Mouse (Mus musculus) ES-E14 (cell line): ENCODE measurements at regions not wholly inside any gene's neighbourhood (a gene's known extent, or its start where the extent isn't known, plus 50 kb on each side); places are given as distances from the start of the nearest gene placed in this dataset.

Experiments used
- DNase-seq: peaks from one replicate; pipeline ENCODE4 v3.0.0-alpha.2; 2013; ENCODE audit warnings: low read depth, low spot score
- H3K27ac ChIP-seq: 2 replicates; pipeline ENCODE4 v1.5.1; 2012; ENCODE audit warnings: low read depth, mild to moderate bottlenecking, low read length, moderate library complexity, mixed read lengths; ENCODE audit not compliant: poor library complexity, insufficient read depth, severe bottlenecking
- H3K36me3 ChIP-seq: 2 replicates; pipeline ENCODE4 v1.6.1; 2012; ENCODE audit warnings: mild to moderate bottlenecking, low read length, moderate library complexity, mixed read lengths; ENCODE audit not compliant: control insufficient read depth, poor library complexity, insufficient read depth, severe bottlenecking
- H3K4me1 ChIP-seq, 2 experiments: fragments of 150-350 bp in 1 of 2; sonication (generic) in 1 of 2; 2 replicates each; pipeline ENCODE4 v1.6.1; 2012; ENCODE audit warnings: low read length in 2 of 2, mild to moderate bottlenecking in 1 of 2, mixed read lengths in 1 of 2; ENCODE audit not compliant: control insufficient read depth in 2 of 2, insufficient read depth in 2 of 2, poor library complexity in 1 of 2
- H3K4me3 ChIP-seq, 2 experiments: fragments of 150-350 bp in 1 of 2; sonication (generic) in 1 of 2; 2 replicates each; pipeline ENCODE4 v1.5.1; 2012; ENCODE audit warnings: low read length in 2 of 2, low read depth in 1 of 2, mild to moderate bottlenecking in 1 of 2, mixed read lengths in 1 of 2; ENCODE audit not compliant: insufficient read depth in 1 of 2, poor library complexity in 1 of 2, severe bottlenecking in 1 of 2
- H3K9ac ChIP-seq: 2 replicates; pipeline ENCODE4 v1.6.1; 2012; ENCODE audit warnings: low read depth, mild to moderate bottlenecking, low read length, mixed read lengths; ENCODE audit not compliant: poor library complexity, insufficient read depth, severe bottlenecking
- H3K9me3 ChIP-seq: fragments of 150-350 bp; sonication (generic); 2 replicates; pipeline ENCODE4 v1.6.1; 2012; ENCODE audit warnings: low read depth, mild to moderate bottlenecking, low read length; ENCODE audit not compliant: control insufficient read depth, insufficient read depth
- CHD2 ChIP-seq: IDR thresholded peaks from 2 replicates; pipeline ENCODE4 v1.6.1; 2014; ENCODE audit warnings: mild to moderate bottlenecking, low read depth, low read length, inconsistent platforms
- HCFC1 ChIP-seq: IDR thresholded peaks from 2 replicates; pipeline ENCODE4 v1.6.1; 2012; ENCODE audit warnings: low read length, inconsistent platforms, borderline replicate concordance; ENCODE audit not compliant: insufficient read depth
- MAFK ChIP-seq: IDR thresholded peaks from 2 replicates; pipeline ENCODE4 v1.6.1; 2014; ENCODE audit warnings: mild to moderate bottlenecking, low read depth, low read length, inconsistent platforms; ENCODE audit not compliant: insufficient read depth
- ZC3H11A ChIP-seq: IDR thresholded peaks from 2 replicates; pipeline ENCODE4 v1.6.1; 2012; ENCODE audit warnings: low read depth, mild to moderate bottlenecking, inconsistent platforms, low read length, borderline replicate concordance
- ZNF384 ChIP-seq: IDR thresholded peaks from 2 replicates; pipeline ENCODE4 v1.6.1; 2012; ENCODE audit warnings: low read depth, low read length, inconsistent platforms
- in situ Hi-C, 2 experiments: fragments of 600-800 bp; cut with MboI; formaldehyde crosslinking; loops; one replicate each; pipeline ENCODE4 v1.15.1; 2025; ENCODE audit warnings: low sequenced_read_pairs in 2 of 2, inconsistent platforms in 1 of 2; ENCODE audit not compliant: unreplicated experiment in 2 of 2

DNA sequence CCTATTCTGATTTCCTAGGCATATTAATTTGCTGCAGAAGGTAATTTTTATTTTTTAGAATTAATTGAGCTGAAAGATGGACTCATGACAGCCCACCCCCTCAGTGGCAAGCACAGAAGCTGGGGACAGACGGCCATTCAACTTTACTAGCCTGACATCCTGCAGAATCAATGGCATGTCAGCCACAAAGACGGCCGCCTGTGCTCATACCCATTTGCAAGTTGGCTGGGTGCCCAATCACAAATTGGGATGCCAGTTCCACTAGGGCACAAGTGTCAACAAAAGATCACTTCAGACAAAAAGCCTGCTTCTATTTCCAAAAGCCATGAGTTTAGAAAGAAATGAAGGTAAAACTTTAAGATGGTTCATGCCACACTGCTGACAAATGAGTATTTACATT, 447.0 kb downstream of the Nova1 start:
- DNase-seq: no peak
- in situ Hi-C loops: no loop called here
- TF ChIP-seq MAFK: no peak
- no peak for TF ChIP-seq ZC3H11A
- TF ChIP-seq ZNF384: no peak
- TF ChIP-seq CHD2: no peak
- TF ChIP-seq HCFC1: no peak

DNA sequence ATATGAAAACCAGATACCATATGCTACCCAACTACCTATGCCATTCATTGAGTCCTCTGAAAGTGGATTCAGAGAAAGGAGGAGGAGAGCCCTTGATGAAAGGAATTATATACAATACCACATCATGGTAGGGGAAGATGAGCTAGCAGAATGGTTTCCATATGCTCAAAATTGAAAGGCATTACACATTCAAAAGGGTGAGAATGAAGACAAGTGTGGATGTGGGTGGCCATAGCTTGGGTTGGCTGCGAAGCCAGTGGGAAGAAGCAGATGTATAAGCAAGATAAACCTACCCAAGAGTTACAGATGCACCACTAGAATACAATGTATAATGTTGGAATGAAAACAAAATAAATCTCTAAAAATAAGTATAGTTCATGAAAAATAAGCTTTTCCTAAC, 485.4 kb downstream of the Nova1 start:
- no peak overlapping the region for H3K27ac ChIP-seq
- TF ChIP-seq ZC3H11A (no peak), MAFK (no peak)
- no peak overlapping the region for H3K4me3 ChIP-seq
- in situ Hi-C loops: no loop called here
- H3K4me1 ChIP-seq: no peaks in the 10 kb centered on the region
- no peaks in the 10 kb centered on the region for H3K36me3 ChIP-seq
- no peaks in the 10 kb centered on the region for H3K9me3 ChIP-seq
- DNase-seq: no peak
- no peak overlapping the region for H3K9ac ChIP-seq

More for the DNA sequence above, 447.0 kb downstream of the Nova1 start:
- Histone ChIP-seq H3K27ac (no peak overlapping the region), H3K4me1 (no peaks in the 10 kb centered on the region), H3K9ac (no peak overlapping the region), H3K9me3 (no peaks in the 10 kb centered on the region), H3K36me3 (no peaks in the 10 kb centered on the region), H3K4me3 (no peak overlapping the region)

DNA sequence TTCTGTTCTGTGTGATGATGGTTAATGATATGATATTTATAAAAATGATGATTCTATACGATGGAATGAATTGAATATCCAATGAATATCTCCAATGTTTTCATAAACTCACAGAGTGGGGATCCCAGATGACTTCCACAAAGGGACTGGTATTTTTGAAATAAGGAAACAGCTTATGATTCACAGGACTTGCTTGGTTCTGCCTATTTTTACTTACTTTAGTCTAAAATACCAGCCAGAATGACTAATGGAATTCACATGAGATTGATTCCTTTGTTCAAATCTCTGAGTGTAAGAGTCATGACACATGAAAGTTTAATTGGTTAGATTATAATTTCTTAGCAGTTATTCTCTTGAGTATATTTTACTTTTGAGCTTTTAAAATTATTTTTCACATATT, 490.9 kb downstream of the Nova1 start:
- no peaks in the 10 kb centered on the region for H3K36me3 ChIP-seq
- no peaks in the 10 kb centered on the region for H3K9me3 ChIP-seq
- no peak overlapping the region for H3K27ac ChIP-seq
- H3K4me3 ChIP-seq: no peak overlapping the region
- no peaks in the 10 kb centered on the region for H3K4me1 ChIP-seq
- no peak for DNase-seq
- in situ Hi-C loops: no loop called here
- TF ChIP-seq HCFC1: no peak
- no peak for TF ChIP-seq ZC3H11A
- no peak for TF ChIP-seq CHD2
- TF ChIP-seq ZNF384: no peak
- no peak for TF ChIP-seq MAFK
- no peak overlapping the region for H3K9ac ChIP-seq

DNA sequence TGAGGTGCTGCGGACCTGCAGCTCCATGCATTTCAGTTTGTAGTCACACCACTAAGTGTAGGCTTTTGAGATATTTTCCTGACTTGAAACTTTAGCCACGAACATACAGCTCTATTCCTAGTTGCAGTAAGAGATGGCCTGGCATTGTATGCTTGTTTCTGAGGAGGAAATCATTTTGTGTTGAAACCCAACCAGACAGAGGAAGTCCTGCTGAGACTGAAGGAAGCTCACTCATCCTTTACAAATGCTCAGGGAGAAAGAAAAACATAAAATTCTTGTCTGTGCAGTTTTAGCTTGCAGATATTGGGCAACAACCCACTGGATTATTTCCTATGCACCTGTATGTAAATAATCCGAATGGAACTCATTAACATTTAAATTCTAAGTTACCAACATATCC, 495.5 kb downstream of the Nova1 start:
- Histone ChIP-seq H3K9ac (no peak overlapping the region), H3K9me3 (no peaks in the 10 kb centered on the region), H3K36me3 (no peaks in the 10 kb centered on the region), H3K4me3 (no peak overlapping the region), H3K4me1 (no peaks in the 10 kb centered on the region), H3K27ac (no peak overlapping the region)
- in situ Hi-C loops: no loop called here
- no peak for TF ChIP-seq HCFC1
- TF ChIP-seq ZNF384: no peak
- no peak for TF ChIP-seq MAFK
- no peak for TF ChIP-seq ZC3H11A
- TF ChIP-seq CHD2: no peak
- no peak for DNase-seq

DNA sequence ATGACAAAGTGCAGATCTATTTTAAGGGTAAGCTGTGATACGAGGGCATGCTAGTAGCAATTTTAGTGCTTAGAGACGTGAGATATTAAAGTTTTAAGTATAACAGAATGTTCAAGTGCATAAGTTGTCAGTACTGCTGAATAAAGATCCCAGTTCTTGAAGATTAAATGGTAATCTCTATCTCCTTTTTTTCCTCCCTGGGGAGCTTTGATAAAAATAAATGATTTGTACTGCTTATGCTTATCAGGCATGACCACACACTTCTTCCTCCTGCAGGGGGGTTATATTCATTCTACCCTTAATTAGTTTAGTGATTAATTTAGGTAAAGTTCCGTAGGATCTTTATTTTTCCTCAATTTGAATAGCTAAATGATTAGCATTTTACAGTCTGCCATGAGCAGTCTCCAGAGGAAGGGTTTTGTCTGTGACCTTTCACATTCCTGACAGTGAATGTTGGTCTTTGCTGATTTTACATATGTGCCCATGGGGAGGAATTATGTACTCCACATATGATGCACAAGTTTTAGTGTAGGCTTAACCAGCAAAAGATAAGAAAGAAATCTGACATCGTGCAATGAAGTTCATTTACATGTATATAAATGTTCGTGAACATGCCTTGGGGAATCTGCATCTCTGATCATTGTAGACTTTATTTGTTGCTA, 515.5 kb downstream of the Nova1 start:
- Histone ChIP-seq H3K36me3 (no peaks in the 10 kb centered on the region), H3K4me1 (no peaks in the 10 kb centered on the region)
- in situ Hi-C loops: no loop called here

More for the DNA sequence above, 515.5 kb downstream of the Nova1 start:
- H3K9ac ChIP-seq: no peak overlapping the region
- H3K9me3 ChIP-seq: no peaks in the 10 kb centered on the region; the same call in 1 of the 2 replicates
- no peak for DNase-seq
- no peak overlapping the region for H3K4me3 ChIP-seq
- no peak overlapping the region for H3K27ac ChIP-seq
- TF ChIP-seq HCFC1: no peak
- no peak for TF ChIP-seq MAFK
- no peak for TF ChIP-seq ZC3H11A
- no peak for TF ChIP-seq CHD2
- no peak for TF ChIP-seq ZNF384
